Mouse (Mus musculus): ENCODE results near the gene Ppp1r36.

DNA sequence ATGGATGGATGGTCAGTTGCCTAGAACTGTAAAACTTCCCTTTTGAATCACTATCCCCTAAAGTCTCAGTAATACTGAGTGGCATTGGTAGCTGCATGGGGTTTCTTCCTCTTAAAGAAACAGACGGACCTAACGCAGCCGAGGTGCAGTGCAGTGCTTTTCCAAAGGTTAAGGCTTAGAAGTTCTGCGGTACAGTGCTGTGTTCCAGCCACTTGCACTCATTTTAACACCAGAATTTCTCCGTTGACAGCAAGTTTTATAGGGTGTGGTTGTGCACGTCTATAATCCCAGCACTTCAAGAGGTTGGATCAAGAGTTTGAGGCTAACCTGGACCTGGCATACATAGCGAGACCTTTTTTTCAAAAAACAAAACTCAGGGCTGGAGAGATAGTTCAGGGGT is 45.3 kb upstream of the Ppp1r36 start:
- TF ChIP-seq CTCF (conservative IDR thresholded peaks at IDR 0.05 in 1 of 2, IDR thresholded peaks at IDR 0.05 in 1 of 2; ENCODE audit: low read depth in 2 of 2, low read length in 2 of 2): no peak
- TF ChIP-seq PAX5 (IDR thresholded peaks at IDR 0.05; ENCODE audit: low read length): no peak
- TF ChIP-seq MXI1 (IDR thresholded peaks at IDR 0.05; ENCODE audit: low read depth, low read length): no peak

Data from CH12.LX (cell line).